11 mouse cellular contexts compared by ENCODE assay signal in genomic region chr6:107431033-107431432, GRCm38 (mm10).
DNase-seq lines count a peak whose midpoint lies in the region; ATAC-seq and TF ChIP-seq lines count a peak whose summit lies in the region.
"Had no signal": no experiment of that assay in that cellular context is flagged by ENCODE, and none has a peak within 500 bp of the region (broad histone marks: within the 10 kb centered on the region; RNA-seq: fewer than 3 reads in every experiment).

No protein-coding gene starts in this region.

- TF ChIP-seq CTCF in lung, postnatal 0 days (IDR thresholded peaks at IDR 0.05), result no peak

- TF ChIP-seq EP300 in lung, postnatal 0 days (IDR thresholded peaks at IDR 0.05), result no peak

- no peaks in the 10 kb centered on the region for H3K27me3 ChIP-seq in hindbrain, embryonic 15.5 days
- H3K27me3 ChIP-seq in hindbrain, embryonic 13.5 days, result no peaks in the 10 kb centered on the region
- no peaks in the 10 kb centered on the region for H3K27me3 ChIP-seq in lung, postnatal 0 days (replicated peaks; ENCODE audit: insufficient read depth, low read length)
- H3K27me3 ChIP-seq: heart, embryonic 12.5 days; limb, embryonic 13.5 days had no signal

- no peaks in the 10 kb centered on the region for H3K36me3 ChIP-seq in hindbrain, embryonic 15.5 days
- H3K36me3 ChIP-seq in hindbrain, embryonic 13.5 days, result no peaks in the 10 kb centered on the region
- no peaks in the 10 kb centered on the region for H3K36me3 ChIP-seq in lung, postnatal 0 days (ENCODE audit: insufficient read depth, low read length)
- H3K36me3 ChIP-seq: heart, embryonic 12.5 days; limb, embryonic 13.5 days had no signal

- no peak overlapping the region for H3K4me3 ChIP-seq in hindbrain, embryonic 15.5 days
- no peak overlapping the region for H3K4me3 ChIP-seq in hindbrain, embryonic 13.5 days
- H3K4me3 ChIP-seq in lung, postnatal 0 days (ENCODE audit: low read depth, low read length), result no peak overlapping the region
- H3K4me3 ChIP-seq: heart, embryonic 12.5 days; limb, embryonic 13.5 days had no signal

- H3K9ac ChIP-seq in hindbrain, embryonic 15.5 days, result no peak overlapping the region
- no peak overlapping the region for H3K9ac ChIP-seq in hindbrain, embryonic 13.5 days
- H3K9ac ChIP-seq in lung, postnatal 0 days (replicated peaks; ENCODE audit: low read depth), result no peak overlapping the region
- H3K9ac ChIP-seq: heart, embryonic 12.5 days; limb, embryonic 13.5 days had no signal

- 0 out of 2 replicates have a peak, but pooled peaks have one; percentile 65 for ATAC-seq in hindbrain, embryonic 15.5 days (ENCODE audit: low FRiP score, low read depth)
- ATAC-seq in hindbrain, embryonic 13.5 days (ENCODE audit: low FRiP score), result no peak
- ATAC-seq in megakaryocyte, adult 5-6 weeks (ENCODE audit: poor library complexity, severe bottlenecking), result no peak
- no peak for ATAC-seq in lung, postnatal 0 days
- ATAC-seq: intestine, embryonic 16.5 days had no signal

- 59% methylated on average over 4 of the region's 4 CpGs for WGBS in hindbrain, embryonic 15.5 days
- 63% methylated on average over 4 of the region's 4 CpGs for WGBS in hindbrain, embryonic 13.5 days
- WGBS in lung, postnatal 0 days, result 72% methylated on average over 4 of the region's 4 CpGs

- no peak overlapping the region for H3K27ac ChIP-seq in hindbrain, embryonic 15.5 days (replicated peaks)
- no peak overlapping the region for H3K27ac ChIP-seq in hindbrain, embryonic 13.5 days
- no peak overlapping the region for H3K27ac ChIP-seq in lung, postnatal 0 days (ENCODE audit: low read length)
- H3K27ac ChIP-seq: limb, embryonic 13.5 days had no signal

- H3K9me3 ChIP-seq in hindbrain, embryonic 15.5 days, result no peaks in the 10 kb centered on the region
- no peaks in the 10 kb centered on the region for H3K9me3 ChIP-seq in hindbrain, embryonic 13.5 days
- H3K9me3 ChIP-seq in lung, postnatal 0 days (ENCODE audit: low read length), result no peaks in the 10 kb centered on the region
- H3K9me3 ChIP-seq: heart, embryonic 12.5 days; limb, embryonic 13.5 days had no signal

- peak; percentile 0 for DNase-seq in Muller cell, postnatal 12 days (ENCODE audit: inconsistent ontology term)
- peak; percentile 54 for DNase-seq in brain, adult 2 months (ENCODE audit: low read depth, low spot score)
- DNase-seq in gastrocnemius, postnatal 25 days, result peak; percentile 42
- DNase-seq in lung, postnatal 0 days (ENCODE audit: low spot score), result no peak
- no peak for DNase-seq in thymus, postnatal 10 days (ENCODE audit: low spot score in 2 of 2)

- H3K4me1 ChIP-seq in hindbrain, embryonic 15.5 days (replicated peaks), result no peaks in the 10 kb centered on the region
- H3K4me1 ChIP-seq in hindbrain, embryonic 13.5 days (replicated peaks), result no peaks in the 10 kb centered on the region
- H3K4me1 ChIP-seq in lung, postnatal 0 days (ENCODE audit: insufficient read depth, low read depth, low read length), result no peaks in the 10 kb centered on the region
- H3K4me1 ChIP-seq: heart, embryonic 12.5 days; limb, embryonic 13.5 days had no signal

- H3K4me2 ChIP-seq in hindbrain, embryonic 15.5 days, result no peak overlapping the region
- no peak overlapping the region for H3K4me2 ChIP-seq in hindbrain, embryonic 13.5 days
- no peak overlapping the region for H3K4me2 ChIP-seq in lung, postnatal 0 days (replicated peaks; ENCODE audit: low read depth, low read length)
- H3K4me2 ChIP-seq: heart, embryonic 12.5 days; limb, embryonic 13.5 days had no signal

Comparison
In these comparisons a context has a peak if more than half of its experiments do, and no peak if none do; other contexts are left out.
1. DNase-seq: peak in Muller cell, postnatal 12 days (single experiment), brain, adult 2 months (single experiment) and gastrocnemius, postnatal 25 days (single experiment); none in lung, postnatal 0 days (single experiment) and thymus, postnatal 10 days (0 of 2).